Mouse (Mus musculus) midbrain, postnatal 0 days (tissue): ENCODE measurements around the gene Mylk. TPM values are rescaled to one million over a fixed set of nuclear protein-coding genes. Genes with fewer than 3 reads are reported as not detected.

Source experiments
- ATAC-seq: fragments of 200-750 bp; cut with Nextera tagmentation; 2 replicates; pipeline ENCODE4 v1.8.0; 2017; ENCODE audit warnings: moderate number of reproducible peaks, mild to moderate bottlenecking, moderate TSS enrichment, moderate library complexity; ENCODE audit not compliant: low FRiP score
- DNase-seq: peaks from one replicate; pipeline ENCODE4 v3.0.0-alpha.2; 2015; ENCODE audit warnings: low spot score
- H3K27ac ChIP-seq: fragments of 300-500 bp; sonication (generic); 2 replicates; pipeline ENCODE4 v1.5.1; 2014; ENCODE audit warnings: low read depth, mild to moderate bottlenecking, low read length, mixed read lengths
- H3K27me3 ChIP-seq: fragments of 300-500 bp; sonication (generic); 2 replicates; pipeline ENCODE4 v1.6.1; 2014; ENCODE audit warnings: low read length, control low read depth, mixed read lengths; ENCODE audit not compliant: insufficient read depth
- H3K36me3 ChIP-seq: fragments of 300-500 bp; sonication (generic); 2 replicates; pipeline ENCODE4 v1.6.1; 2014; ENCODE audit warnings: low read length, control low read depth, mixed read lengths; ENCODE audit not compliant: insufficient read depth
- H3K4me1 ChIP-seq: fragments of 300-500 bp; sonication (generic); 2 replicates; pipeline ENCODE4 v1.6.1; 2014; ENCODE audit warnings: mild to moderate bottlenecking, control low read depth, antibody characterized with exemption, low read length, mixed read lengths; ENCODE audit not compliant: insufficient read depth
- H3K4me2 ChIP-seq: fragments of 300-500 bp; sonication (generic); 2 replicates; pipeline ENCODE4 v1.6.1; 2014; ENCODE audit warnings: low read depth, mild to moderate bottlenecking, low read length, mixed read lengths; ENCODE audit not compliant: poor library complexity, severe bottlenecking
- H3K4me3 ChIP-seq: fragments of 300-500 bp; sonication (generic); 2 replicates; pipeline ENCODE4 v1.5.1; 2014; ENCODE audit warnings: low read depth, mild to moderate bottlenecking, low read length, moderate library complexity
- H3K9ac ChIP-seq: fragments of 300-500 bp; sonication (generic); replicated peaks from 2 replicates; pipeline ENCODE4 v1.6.1; 2014; ENCODE audit warnings: mild to moderate bottlenecking, low read length, moderate library complexity, mixed read lengths; ENCODE audit not compliant: poor library complexity, severe bottlenecking
- H3K9me3 ChIP-seq: fragments of 300-500 bp; sonication (generic); 2 replicates; pipeline ENCODE4 v1.6.1; 2016; ENCODE audit warnings: low read length, control low read depth
- CTCF ChIP-seq: IDR thresholded peaks from 2 replicates; pipeline ENCODE4 v1.5.1; 2016; ENCODE audit warnings: antibody characterized with exemption, mild to moderate bottlenecking
- WGBS: fragments of 180-500 bp; shearing (Covaris S2); extraction: QIAGEN DNeasy Blood & Tissue Kit; methylation state at CpG from one replicate; pipeline ENCODE4 v1.1.7; 2014; 5-methylcytosine and 5-hydroxymethylcytosine counted together
- polyA plus RNA-seq: library from polyadenylated mRNA; unstranded; fragments of >200 nt; fragmentation: Nextera tagmentation; extraction: Ambion mirVana; gene quantifications from 2 replicates; pipeline ENCODE4 v1.2.1, GENCODE M21; 2015
- total RNA-seq: library from RNA; depleted of rRNA; stranded (reverse); fragments of >200 nt; gene quantifications from 2 replicates; pipeline ENCODE4 v1.2.3, GENCODE M21; 2014

The Mylk gene
- total and polyA plus RNA-seq, 2 experiments from 2014 or later: 3.4 to 5.6 TPM

GRCm38 (mm10) chr16:34999986-35000385 is 255.0 kb downstream of the Mylk start:
- TF ChIP-seq CTCF: no peak
- H3K27ac ChIP-seq: no peak overlapping the region
- no peak overlapping the region for H3K9ac ChIP-seq
- no peaks in the 10 kb centered on the region for H3K4me1 ChIP-seq
- no peaks in the 10 kb centered on the region for H3K27me3 ChIP-seq
- H3K4me3 ChIP-seq: no peak overlapping the region
- H3K36me3 ChIP-seq: no peaks in the 10 kb centered on the region
- ATAC-seq: no peak
- 56% methylated on average over 11 of the region's 11 CpGs for WGBS
- no peak for DNase-seq
- H3K4me2 ChIP-seq: peak overlapping the region; percentile 32; the same call in 1 of the 2 replicates
- H3K9me3 ChIP-seq: no peaks in the 10 kb centered on the region

- TF ChIP-seq CTCF: no peak
- no peaks in the 10 kb centered on the region for H3K36me3 ChIP-seq
- H3K27me3 ChIP-seq: no peaks in the 10 kb centered on the region
- H3K27ac ChIP-seq: no peak overlapping the region
- H3K4me3 ChIP-seq: no peak overlapping the region
- ATAC-seq (no peak), DNase-seq (peak; percentile 44)
- no peaks in the 10 kb centered on the region for H3K9me3 ChIP-seq
- H3K4me2 ChIP-seq: peak overlapping the region; percentile 32
- 13% methylated on average over 10 of the region's 10 CpGs for WGBS
- H3K4me1 ChIP-seq: no peaks in the 10 kb centered on the region
- H3K9ac ChIP-seq: no peak overlapping the region
Observed at GRCm38 (mm10) chr16:35000923-35001560, 256.0 kb downstream of the Mylk start.

GRCm38 (mm10) chr16:35004356-35004755 is 259.3 kb downstream of the Mylk start:
- WGBS: 74% methylated on average over 5 of the region's 5 CpGs
- no peak for DNase-seq
- no peak for TF ChIP-seq CTCF
- ATAC-seq: no peak
- no peaks in the 10 kb centered on the region for H3K27me3 ChIP-seq
- H3K27ac ChIP-seq: no peak overlapping the region
- no peak overlapping the region for H3K4me2 ChIP-seq
- H3K4me3 ChIP-seq: no peak overlapping the region
- H3K4me1 ChIP-seq: no peaks in the 10 kb centered on the region
- H3K36me3 ChIP-seq: no peaks in the 10 kb centered on the region
- H3K9ac ChIP-seq: no peak overlapping the region
- no peaks in the 10 kb centered on the region for H3K9me3 ChIP-seq

- Histone ChIP-seq H3K4me2 (no peak overlapping the region), H3K4me1 (no peaks in the 10 kb centered on the region), H3K36me3 (no peaks in the 10 kb centered on the region), H3K4me3 (no peak overlapping the region), H3K9me3 (no peaks in the 10 kb centered on the region), H3K9ac (no peak overlapping the region), H3K27me3 (no peaks in the 10 kb centered on the region), H3K27ac (no peak overlapping the region)
- DNase-seq: no peak
- 91% methylated on average over 2 of the region's 2 CpGs for WGBS
- no peak for TF ChIP-seq CTCF
- ATAC-seq: no peak
Observed at GRCm38 (mm10) chr16:35004756-35005155, 259.7 kb downstream of the Mylk start.

- ATAC-seq (no peak), DNase-seq (no peak)
- Histone ChIP-seq H3K9me3 (no peaks in the 10 kb centered on the region), H3K27me3 (no peaks in the 10 kb centered on the region), H3K4me1 (no peaks in the 10 kb centered on the region), H3K36me3 (no peaks in the 10 kb centered on the region), H3K9ac (no peak overlapping the region), H3K27ac (no peak overlapping the region), H3K4me2 (no peak overlapping the region), H3K4me3 (no peak overlapping the region)
- no peak for TF ChIP-seq CTCF
- WGBS: 88% methylated on average over 5 of the region's 5 CpGs
Observed at GRCm38 (mm10) chr16:35006251-35006650, 261.2 kb downstream of the Mylk start.

GRCm38 (mm10) chr16:35007361-35007760 is 262.4 kb downstream of the Mylk start:
- DNase-seq (no peak), ATAC-seq (no peak)
- H3K4me3 ChIP-seq: no peak overlapping the region
- TF ChIP-seq CTCF: no peak
- no peak overlapping the region for H3K4me2 ChIP-seq
- H3K9me3 ChIP-seq: no peaks in the 10 kb centered on the region
- 50% methylated on average over 1 of the region's 1 CpGs for WGBS
- no peak overlapping the region for H3K9ac ChIP-seq
- H3K4me1 ChIP-seq: no peaks in the 10 kb centered on the region
- no peaks in the 10 kb centered on the region for H3K27me3 ChIP-seq
- no peaks in the 10 kb centered on the region for H3K36me3 ChIP-seq
- H3K27ac ChIP-seq: no peak overlapping the region
